23 mouse cellular contexts compared by ENCODE assay signal in genomic region chr2:167625670-167626069, GRCm38 (mm10). TPM values are rescaled to one million over a fixed set of nuclear protein-coding genes. Genes with fewer than 3 reads are reported as not detected.
DNase-seq lines count a peak whose midpoint lies in the region; ATAC-seq and TF ChIP-seq lines count a peak whose summit lies in the region.
"Had no signal": no experiment of that assay in that cellular context is flagged by ENCODE, and none has a peak within 500 bp of the region (broad histone marks: within the 10 kb centered on the region; RNA-seq: fewer than 3 reads in every experiment).

No protein-coding gene starts in this region.

- 54% methylated on average over 2 of the region's 2 CpGs for WGBS in heart, embryonic 12.5 days
- 70% methylated on average over 2 of the region's 2 CpGs for WGBS in liver, embryonic 12.5 days (ENCODE audit: insufficient replicate concordance)
- 61% methylated on average over 2 of the region's 2 CpGs for WGBS in liver, embryonic 11.5 days
- 67% methylated on average over 2 of the region's 2 CpGs for WGBS in liver, embryonic 14.5 days (ENCODE audit: insufficient replicate concordance)

- ATAC-seq in heart, embryonic 12.5 days (ENCODE audit: insufficient number of reproducible peaks, low FRiP score) = no peak
- no peak for ATAC-seq in liver, embryonic 12.5 days
- no peak for ATAC-seq in liver, embryonic 11.5 days (replicated peaks; ENCODE audit: low FRiP score)
- no peak for ATAC-seq in liver, embryonic 14.5 days (ENCODE audit: insufficient read depth)
- ATAC-seq: forebrain, embryonic 16.5 days; Patski had no signal

- no peak overlapping the region for H3K4me2 ChIP-seq in heart, embryonic 12.5 days
- H3K4me2 ChIP-seq in liver, embryonic 12.5 days = peak overlapping the region; percentile 25; the same call in 1 of the 2 replicates
- no peak overlapping the region for H3K4me2 ChIP-seq in liver, embryonic 11.5 days
- H3K4me2 ChIP-seq in liver, embryonic 14.5 days (ENCODE audit: low read depth) = peak overlapping the region; percentile 1; the same call in 1 of the 2 replicates
- H3K4me2 ChIP-seq: embryonic facial prominence, embryonic 13.5 days; hindbrain, embryonic 14.5 days; kidney, embryonic 15.5 days; limb, embryonic 13.5 days; lung, embryonic 15.5 days; midbrain, embryonic 12.5 days; neural tube, embryonic 15.5 days; stomach, embryonic 15.5 days had no signal

- no peak for TF ChIP-seq CTCF in liver, embryonic 14.5 days (IDR thresholded peaks at IDR 0.05; ENCODE audit: low read depth)

- H3K36me3 ChIP-seq in heart, embryonic 12.5 days = peaks cover 17% of the 10 kb centered on the region; the same call in 1 of the 2 replicates
- H3K36me3 ChIP-seq in liver, embryonic 12.5 days = peaks cover 84% of the 10 kb centered on the region
- H3K36me3 ChIP-seq in liver, embryonic 11.5 days (ENCODE audit: control insufficient read depth, insufficient read depth, low read length) = peaks cover 12% of the 10 kb centered on the region
- peaks cover 33% of the 10 kb centered on the region for H3K36me3 ChIP-seq in liver, embryonic 14.5 days (replicated peaks; ENCODE audit: control insufficient read depth, insufficient read depth, low read depth)

- peak overlapping the region; percentile 23; the same call in 1 of the 2 replicates for H3K9ac ChIP-seq in heart, embryonic 12.5 days
- H3K9ac ChIP-seq in liver, embryonic 12.5 days = 0 out of 2 replicates have a peak overlapping the region, but pooled peaks have one; percentile 42
- H3K9ac ChIP-seq in liver, embryonic 11.5 days (ENCODE audit: low read depth, low read length) = no peak overlapping the region
- H3K9ac ChIP-seq in liver, embryonic 14.5 days (replicated peaks) = 0 out of 2 replicates have a peak overlapping the region, but pooled peaks have one; percentile 24
- H3K9ac ChIP-seq: embryonic facial prominence, embryonic 13.5 days; hindbrain, embryonic 14.5 days; kidney, embryonic 15.5 days; limb, embryonic 13.5 days; lung, embryonic 15.5 days; midbrain, embryonic 12.5 days; neural tube, embryonic 15.5 days; stomach, embryonic 15.5 days had no signal

- no peak for TF ChIP-seq EP300 in liver, embryonic 14.5 days (IDR thresholded peaks at IDR 0.05; ENCODE audit: low read depth)

- no peak overlapping the region for H3K4me3 ChIP-seq in heart, embryonic 12.5 days
- no peak overlapping the region for H3K4me3 ChIP-seq in liver, embryonic 12.5 days
- H3K4me3 ChIP-seq in liver, embryonic 11.5 days (ENCODE audit: low read depth, low read length) = no peak overlapping the region
- no peak overlapping the region for H3K4me3 ChIP-seq in liver, embryonic 14.5 days (ENCODE audit: insufficient read depth in 1 of 2, low read depth in 2 of 2, low read length in 2 of 2)
- H3K4me3 ChIP-seq: embryonic facial prominence, embryonic 13.5 days; kidney, embryonic 15.5 days; limb, embryonic 13.5 days; lung, embryonic 15.5 days; midbrain, embryonic 12.5 days; neural tube, embryonic 15.5 days; stomach, embryonic 15.5 days had no signal

- no peaks in the 10 kb centered on the region for H3K9me3 ChIP-seq in heart, embryonic 12.5 days (replicated peaks)
- H3K9me3 ChIP-seq in liver, embryonic 12.5 days (replicated peaks) = no peaks in the 10 kb centered on the region
- no peaks in the 10 kb centered on the region for H3K9me3 ChIP-seq in liver, embryonic 11.5 days (ENCODE audit: control insufficient read depth, low read length)
- no peaks in the 10 kb centered on the region for H3K9me3 ChIP-seq in liver, embryonic 14.5 days (ENCODE audit: control insufficient read depth, low read length)
- H3K9me3 ChIP-seq: embryonic facial prominence, embryonic 13.5 days; kidney, embryonic 15.5 days; limb, embryonic 13.5 days; lung, embryonic 15.5 days; midbrain, embryonic 12.5 days; neural tube, embryonic 15.5 days; stomach, embryonic 15.5 days had no signal

- no peak for DNase-seq in heart, adult 18-20 months
- DNase-seq in liver, embryonic 11.5 days (ENCODE audit: low spot score) = no peak
- DNase-seq in R1 (ENCODE audit: low read depth, low spot score) = peak; percentile 50
- no peak for DNase-seq in liver, embryonic 14.5 days (ENCODE audit: low read depth in 3 of 3, low spot score in 3 of 3)
- DNase-seq in urinary bladder, adult 2 months (ENCODE audit: low spot score) = no peak
- no peak for DNase-seq in left cerebral cortex, postnatal 25 days (ENCODE audit: low spot score in 2 of 2)
- DNase-seq: adrenal gland, postnatal 36 days; cerebellum, adult 9-10 months; thymus, adult 18-20 months had no signal

- intact Hi-C loops in left cerebral cortex, postnatal 25 days (cut with DNase I) = no loop called here

- 0 out of 2 replicates have a peak overlapping the region, but pooled peaks have one; percentile 3 for H3K27ac ChIP-seq in heart, embryonic 12.5 days (ENCODE audit: poor library complexity, severe bottlenecking)
- peak overlapping the region; percentile 67 for H3K27ac ChIP-seq in liver, embryonic 12.5 days
- H3K27ac ChIP-seq in liver, embryonic 11.5 days (ENCODE audit: low read depth, low read length) = no peak overlapping the region
- peak overlapping the region; percentile 62 for H3K27ac ChIP-seq in liver, embryonic 14.5 days
- H3K27ac ChIP-seq: embryonic facial prominence, embryonic 13.5 days; hindbrain, embryonic 14.5 days; kidney, embryonic 15.5 days; limb, embryonic 13.5 days; lung, embryonic 15.5 days; macrophage; midbrain, embryonic 12.5 days; neural tube, embryonic 15.5 days; stomach, embryonic 15.5 days had no signal

- peaks cover 73% of the 10 kb centered on the region for H3K4me1 ChIP-seq in heart, embryonic 12.5 days (replicated peaks)
- H3K4me1 ChIP-seq in liver, embryonic 12.5 days = peaks cover 93% of the 10 kb centered on the region
- peaks cover 54% of the 10 kb centered on the region for H3K4me1 ChIP-seq in liver, embryonic 11.5 days (replicated peaks; ENCODE audit: control insufficient read depth, insufficient read depth, low read length)
- H3K4me1 ChIP-seq in liver, embryonic 14.5 days (replicated peaks; ENCODE audit: control insufficient read depth in 2 of 2, insufficient read depth in 2 of 2, low read length in 1 of 2) = peaks cover 33 to 55% of the 10 kb centered on the region in 2 experiments

- no peaks in the 10 kb centered on the region for H3K27me3 ChIP-seq in heart, embryonic 12.5 days (replicated peaks)
- H3K27me3 ChIP-seq in liver, embryonic 12.5 days (replicated peaks) = no peaks in the 10 kb centered on the region
- H3K27me3 ChIP-seq in liver, embryonic 11.5 days (replicated peaks; ENCODE audit: control insufficient read depth, insufficient read depth, low read length) = no peaks in the 10 kb centered on the region
- no peaks in the 10 kb centered on the region for H3K27me3 ChIP-seq in liver, embryonic 14.5 days (ENCODE audit: control insufficient read depth, insufficient read depth, low read length)
- H3K27me3 ChIP-seq: embryonic facial prominence, embryonic 13.5 days; kidney, embryonic 15.5 days; limb, embryonic 13.5 days; lung, embryonic 15.5 days; midbrain, embryonic 12.5 days; neural tube, embryonic 15.5 days; Patski; stomach, embryonic 15.5 days had no signal

RNA-seq across cellular contexts. Expression of gene Ube2v1, which starts 6.2 kb away (rescaled TPM):
- polyA plus RNA-seq in heart, embryonic 12.5 days (2016; fragmentation: Nextera tagmentation; extraction: Ambion mirVana) = 216 and 235 TPM in 2 replicates
- 100 to 1,000 TPM; 119 to 126 TPM for total RNA-seq in heart, adult 18-20 months (2021)
- 256 and 259 TPM in 2 replicates for polyA plus RNA-seq in liver, embryonic 12.5 days (2016; fragmentation: Nextera tagmentation; extraction: Ambion mirVana)
- polyA plus RNA-seq in liver, embryonic 11.5 days (2014; fragmentation: Nextera tagmentation; extraction: Ambion mirVana) = 304 and 308 TPM in 2 replicates
- 75.0 and 75.9 TPM in 2 replicates for polyA plus RNA-seq in liver, embryonic 14.5 days (2012; rRNA removed)
- 145 and 158 TPM in 2 replicates for polyA plus RNA-seq in liver, embryonic 14.5 days (2014; fragmentation: Nextera tagmentation; extraction: Ambion mirVana)
- polyA plus RNA-seq in urinary bladder, adult 2 months (2012; rRNA removed) = 111 and 152 TPM in 2 replicates
- total RNA-seq in left cerebral cortex, postnatal 25 days (2021) = 100 to 1,000 TPM; 254 to 264 TPM

RNA-seq across cellular contexts. Expression of gene Gm20431, which starts 35.6 kb away (rescaled TPM):
- polyA plus RNA-seq in heart, embryonic 12.5 days (2016; fragmentation: Nextera tagmentation; extraction: Ambion mirVana) = 10.4 and 11.5 TPM in 2 replicates
- 10 to 100 TPM in 1 of 2 experiments, 1 to 10 TPM in 1; 9.3 to 17.0 TPM for total RNA-seq in heart, adult 18-20 months (2021)
- 1.8 and 4.8 TPM in 2 replicates for polyA plus RNA-seq in liver, embryonic 12.5 days (2016; fragmentation: Nextera tagmentation; extraction: Ambion mirVana)
- 3.8 and 4.9 TPM in 2 replicates for polyA plus RNA-seq in liver, embryonic 11.5 days (2014; fragmentation: Nextera tagmentation; extraction: Ambion mirVana)
- polyA plus RNA-seq in liver, embryonic 14.5 days (2012; rRNA removed) = not detected in 2 replicates
- 0.96 and 2.1 TPM in 2 replicates for polyA plus RNA-seq in liver, embryonic 14.5 days (2014; fragmentation: Nextera tagmentation; extraction: Ambion mirVana)
- polyA plus RNA-seq in urinary bladder, adult 2 months (2012; rRNA removed) = not detected in 2 replicates
- 10 to 100 TPM; 43.9 to 47.8 TPM for total RNA-seq in left cerebral cortex, postnatal 25 days (2021)
- polyA plus RNA-seq: large intestine, adult 2 months; macrophage had no signal

Comparison
In these comparisons a context has a peak if more than half of its experiments do, and no peak if none do; other contexts are left out.
1. H3K4me2 ChIP-seq: peak in liver, embryonic 12.5 days (single experiment) and liver, embryonic 14.5 days (single experiment); none in heart, embryonic 12.5 days (single experiment) and liver, embryonic 11.5 days (single experiment).